Mouse (Mus musculus): ENCODE data around the gene Vipr2. TPM values are rescaled to one million over a fixed set of nuclear protein-coding genes. Genes with fewer than 3 reads are reported as not detected.

Vipr2 gene
- polyA plus RNA-seq, 1 experiment = 0.11 TPM

GRCm38 (mm10) chr12:116048766-116049165 is 28.8 kb upstream of the Vipr2 start:
- peak overlapping the region; percentile 49 for H3ac ChIP-seq (ENCODE audit: control insufficient read depth, insufficient read length, low read depth)
- H3K27me3 ChIP-seq (ENCODE audit: control insufficient read depth, insufficient read depth, insufficient read length) = no peaks in the 10 kb centered on the region
- H3K79me2 ChIP-seq (ENCODE audit: control insufficient read depth, insufficient read depth) = peaks cover 61% of the 10 kb centered on the region
- H3K36me3 ChIP-seq (ENCODE audit: control insufficient read depth, insufficient read depth) = peaks cover 19% of the 10 kb centered on the region
- peak overlapping the region; percentile 74 for H3K4me3 ChIP-seq (ENCODE audit: insufficient read depth, poor library complexity, severe bottlenecking)
- peaks cover 58% of the 10 kb centered on the region for H3K79me3 ChIP-seq (ENCODE audit: low read depth)
- no peak for TF ChIP-seq FOSL1 (IDR thresholded peaks at IDR 0.05; ENCODE audit: insufficient read depth, low read length, poor library complexity, severe bottlenecking)
- no peak for TF ChIP-seq CTCF (IDR thresholded peaks at IDR 0.05; ENCODE audit: control insufficient read depth, insufficient read depth, insufficient read length)
- no peak for TF ChIP-seq MAX (IDR thresholded peaks at IDR 0.05)
- no peak for TF ChIP-seq CEBPB (IDR thresholded peaks at IDR 0.05; ENCODE audit: low read depth)
- TF ChIP-seq MYOD1 (IDR thresholded peaks at IDR 0.05; ENCODE audit: control insufficient read depth, insufficient read length, low read depth) = no peak

GRCm38 (mm10) chr12:116049236-116049635 is 28.3 kb upstream of the Vipr2 start:
- Histone ChIP-seq H3K4me3 (ENCODE audit: insufficient read depth, poor library complexity, severe bottlenecking) (peak overlapping the region; percentile 74), H3K36me3 (ENCODE audit: control insufficient read depth, insufficient read depth) (peaks cover 21% of the 10 kb centered on the region), H3ac (ENCODE audit: control insufficient read depth, insufficient read length, low read depth) (no peak overlapping the region), H3K27me3 (ENCODE audit: control insufficient read depth, insufficient read depth, insufficient read length) (no peaks in the 10 kb centered on the region), H3K79me3 (ENCODE audit: low read depth) (peaks cover 62% of the 10 kb centered on the region), H3K79me2 (ENCODE audit: control insufficient read depth, insufficient read depth) (peaks cover 66% of the 10 kb centered on the region)
- no peak for TF ChIP-seq MAX (IDR thresholded peaks at IDR 0.05)

GRCm38 (mm10) chr12:116049701-116050100 is 27.8 kb upstream of the Vipr2 start:
- TF ChIP-seq FOSL1 (IDR thresholded peaks at IDR 0.05; ENCODE audit: insufficient read depth, low read length, poor library complexity, severe bottlenecking) = no peak
- TF ChIP-seq MYOG (IDR thresholded peaks at IDR 0.05; ENCODE audit: control insufficient read depth, extremely low read depth, insufficient read length) = no peak
- no peak for TF ChIP-seq MYOD1 (IDR thresholded peaks at IDR 0.05; ENCODE audit: control insufficient read depth, insufficient read length, low read depth)
- TF ChIP-seq CTCF (IDR thresholded peaks at IDR 0.05; ENCODE audit: control insufficient read depth, insufficient read depth, insufficient read length) = no peak
- no peak for TF ChIP-seq CEBPB (IDR thresholded peaks at IDR 0.05; ENCODE audit: low read depth)
- TF ChIP-seq USF1 (IDR thresholded peaks at IDR 0.05; ENCODE audit: low read depth) = no peak
- TF ChIP-seq MAX (IDR thresholded peaks at IDR 0.05) = no peak
- Histone ChIP-seq H3ac (ENCODE audit: control insufficient read depth, insufficient read length, low read depth) (no peak overlapping the region), H3K79me3 (ENCODE audit: low read depth) (peaks cover 65% of the 10 kb centered on the region), H3K4me3 (ENCODE audit: insufficient read depth, poor library complexity, severe bottlenecking) (no peak overlapping the region), H3K27me3 (ENCODE audit: control insufficient read depth, insufficient read depth, insufficient read length) (no peaks in the 10 kb centered on the region), H3K79me2 (ENCODE audit: control insufficient read depth, insufficient read depth) (peaks cover 70% of the 10 kb centered on the region), H3K36me3 (ENCODE audit: control insufficient read depth, insufficient read depth) (peaks cover 25% of the 10 kb centered on the region)

- Histone ChIP-seq H3K4me3 (ENCODE audit: insufficient read depth, poor library complexity, severe bottlenecking) (no peak overlapping the region), H3ac (ENCODE audit: control insufficient read depth, insufficient read length, low read depth) (no peak overlapping the region), H3K79me3 (ENCODE audit: low read depth) (peaks cover 51% of the 10 kb centered on the region), H3K36me3 (ENCODE audit: control insufficient read depth, insufficient read depth) (peaks cover 69% of the 10 kb centered on the region), H3K27me3 (ENCODE audit: control insufficient read depth, insufficient read depth, insufficient read length) (no peaks in the 10 kb centered on the region), H3K79me2 (ENCODE audit: control insufficient read depth, insufficient read depth) (peaks cover 57% of the 10 kb centered on the region)
- TF ChIP-seq CTCF (IDR thresholded peaks at IDR 0.05; ENCODE audit: control insufficient read depth, insufficient read depth, insufficient read length) = no peak
- no peak for TF ChIP-seq CEBPB (IDR thresholded peaks at IDR 0.05; ENCODE audit: low read depth)
- TF ChIP-seq FOSL1 (IDR thresholded peaks at IDR 0.05; ENCODE audit: insufficient read depth, low read length, poor library complexity, severe bottlenecking) = no peak
- no peak for TF ChIP-seq USF1 (IDR thresholded peaks at IDR 0.05; ENCODE audit: low read depth)
- no peak for TF ChIP-seq MYOG (IDR thresholded peaks at IDR 0.05; ENCODE audit: control insufficient read depth, extremely low read depth, insufficient read length)
Measured at GRCm38 (mm10) chr12:116054342-116054741, 23.2 kb upstream of the Vipr2 start.

- peaks cover 72% of the 10 kb centered on the region for H3K36me3 ChIP-seq (ENCODE audit: control insufficient read depth, insufficient read depth)
- no peaks in the 10 kb centered on the region for H3K27me3 ChIP-seq (ENCODE audit: control insufficient read depth, insufficient read depth, insufficient read length)
- H3ac ChIP-seq (ENCODE audit: control insufficient read depth, insufficient read length, low read depth) = no peak overlapping the region
- TF ChIP-seq MYOG (IDR thresholded peaks at IDR 0.05; ENCODE audit: control insufficient read depth, extremely low read depth, insufficient read length) (no peak), FOSL1 (IDR thresholded peaks at IDR 0.05; ENCODE audit: insufficient read depth, low read length, poor library complexity, severe bottlenecking) (no peak), MAX (IDR thresholded peaks at IDR 0.05) (no peak), USF1 (IDR thresholded peaks at IDR 0.05; ENCODE audit: low read depth) (no peak), CEBPB (IDR thresholded peaks at IDR 0.05; ENCODE audit: low read depth) (no peak), MYOD1 (IDR thresholded peaks at IDR 0.05; ENCODE audit: control insufficient read depth, insufficient read length, low read depth) (no peak), CTCF (IDR thresholded peaks at IDR 0.05; ENCODE audit: control insufficient read depth, insufficient read depth, insufficient read length) (no peak)
- H3K79me3 ChIP-seq (ENCODE audit: low read depth) = peaks cover 33% of the 10 kb centered on the region
- peaks cover 39% of the 10 kb centered on the region for H3K79me2 ChIP-seq (ENCODE audit: control insufficient read depth, insufficient read depth)
- H3K4me3 ChIP-seq (ENCODE audit: insufficient read depth, poor library complexity, severe bottlenecking) = no peak overlapping the region
Measured at GRCm38 (mm10) chr12:116056112-116056511, 21.4 kb upstream of the Vipr2 start.

- H3K79me3 ChIP-seq (ENCODE audit: low read depth) = peaks cover 1% of the 10 kb centered on the region
- H3ac ChIP-seq (ENCODE audit: control insufficient read depth, insufficient read length, low read depth) = no peak overlapping the region
- no peaks in the 10 kb centered on the region for H3K27me3 ChIP-seq (ENCODE audit: control insufficient read depth, insufficient read depth, insufficient read length)
- peaks cover 48% of the 10 kb centered on the region for H3K36me3 ChIP-seq (ENCODE audit: control insufficient read depth, insufficient read depth)
- TF ChIP-seq MYOG (IDR thresholded peaks at IDR 0.05; ENCODE audit: control insufficient read depth, extremely low read depth, insufficient read length) = no peak
- TF ChIP-seq MYOD1 (IDR thresholded peaks at IDR 0.05; ENCODE audit: control insufficient read depth, insufficient read length, low read depth) = no peak
- TF ChIP-seq CTCF (IDR thresholded peaks at IDR 0.05; ENCODE audit: control insufficient read depth, insufficient read depth, insufficient read length) = no peak
- no peak for TF ChIP-seq MAX (IDR thresholded peaks at IDR 0.05)
- TF ChIP-seq CEBPB (IDR thresholded peaks at IDR 0.05; ENCODE audit: low read depth) = no peak
- TF ChIP-seq FOSL1 (IDR thresholded peaks at IDR 0.05; ENCODE audit: insufficient read depth, low read length, poor library complexity, severe bottlenecking) = no peak
- no peak for TF ChIP-seq USF1 (IDR thresholded peaks at IDR 0.05; ENCODE audit: low read depth)
- no peak overlapping the region for H3K4me3 ChIP-seq (ENCODE audit: insufficient read depth, poor library complexity, severe bottlenecking)
- no peaks in the 10 kb centered on the region for H3K79me2 ChIP-seq (ENCODE audit: control insufficient read depth, insufficient read depth)
Measured at GRCm38 (mm10) chr12:116061561-116062193, 15.8 kb upstream of the Vipr2 start.

Measured in C2C12 (cell line).